In the genomic region with DNA sequence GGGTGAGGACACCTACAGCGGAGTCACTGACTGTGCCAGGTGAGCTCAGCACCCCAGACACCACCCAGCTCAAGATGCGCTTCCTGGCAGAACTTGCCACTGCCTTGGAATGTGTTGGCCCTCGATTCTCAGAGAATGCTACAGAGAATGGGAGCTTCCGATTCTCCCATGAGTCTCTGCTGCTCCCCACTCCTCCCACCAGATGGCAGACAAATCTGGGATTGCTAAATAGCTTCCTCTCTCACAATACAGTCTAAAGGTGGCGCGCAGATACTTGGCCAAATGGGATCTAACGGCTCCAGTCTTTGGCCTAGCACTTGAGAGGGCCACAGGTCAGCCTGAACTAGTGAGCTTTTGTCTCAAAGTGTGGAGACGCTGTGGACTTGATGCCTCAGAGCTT, we compare ENCODE assay signal across 14 mouse cellular contexts. TPM values are rescaled to one million over a fixed set of nuclear protein-coding genes. Genes with fewer than 3 reads are reported as not detected.
DNase-seq lines count a peak whose midpoint lies in the region; TF ChIP-seq lines count a peak whose summit lies in the region.
"Had no signal": no experiment of that assay in that cellular context is flagged by ENCODE, and none has a peak within 500 bp of the region (broad histone marks: within the 10 kb centered on the region; RNA-seq: fewer than 3 reads in every experiment).

No protein-coding gene starts in this region.

- DNase-seq in embryo, embryonic 10 days (ENCODE audit: low spot score): peak; percentile 18
- no peak for DNase-seq in embryo, embryonic 9.5 days (ENCODE audit: extremely low spot score)
- no peak for DNase-seq in left cerebral cortex, adult 2 months (ENCODE audit: extremely low spot score in 1 of 2, low spot score in 2 of 2)
- DNase-seq in left cerebral cortex, postnatal 10 days (ENCODE audit: extremely low spot score in 1 of 2, low spot score in 2 of 2): no peak
- DNase-seq in 3T3-L1 (ENCODE audit: low read depth, low spot score): peak; percentile 34
- peak; percentile 28 for DNase-seq in brain, embryonic 14.5 days (ENCODE audit: low read depth)
- no peak for DNase-seq in ovary, postnatal 14 days (ENCODE audit: low spot score)
- DNase-seq in cerebellum, adult 9-11 months: no peak
- DNase-seq: B cell, adult 2 months; cerebellum, postnatal 10 days; kidney, postnatal 25 days; left cerebral cortex, postnatal 4 days had no signal

- intact Hi-C loops in left cerebral cortex, adult 2 months (cut with DNase I): no loop called here
- intact Hi-C loops in left cerebral cortex, postnatal 10 days (cut with DNase I): no loop called here

- peak; percentile 29 for TF ChIP-seq CTCF in left cerebral cortex, adult 2 months (IDR thresholded peaks at IDR 0.05)
- peak; percentile 20; the same call in 1 of the 2 replicates for TF ChIP-seq CTCF in brain, embryonic 14.5 days (IDR thresholded peaks at IDR 0.05; ENCODE audit: borderline replicate concordance, extremely low read depth, insufficient read depth, insufficient read length)

- no peak for TF ChIP-seq POLR2A in brain, embryonic 14.5 days (IDR thresholded peaks at IDR 0.05; ENCODE audit: borderline replicate concordance, extremely low read depth, insufficient read depth, insufficient read length, poor library complexity, severe bottlenecking)

- H3K4me3 ChIP-seq in left cerebral cortex, adult 2 months: no peak overlapping the region
- H3K4me3 ChIP-seq: heart, embryonic 12.5 days had no signal

- H3K27ac ChIP-seq in left cerebral cortex, adult 2 months: no peak overlapping the region; the same call in none of the 2 replicates
- H3K27ac ChIP-seq: macrophage had no signal

RNA-seq across cellular contexts. Expression of gene Slc25a18, which starts 19.6 kb away (rescaled TPM):
- total RNA-seq in left cerebral cortex, adult 2 months (2021): 10 to 100 TPM; 65.3 to 75.6 TPM
- total RNA-seq in left cerebral cortex, postnatal 10 days (2021): 10 to 100 TPM; 43.8 to 48.3 TPM
- polyA plus RNA-seq in brain, embryonic 14.5 days (2012; rRNA removed): 6.1 and 10.1 TPM in 2 replicates

RNA-seq across cellular contexts. Expression of gene Atp6v1e1, which starts 29.6 kb away (rescaled TPM):
- total RNA-seq in left cerebral cortex, adult 2 months (2021): 100 to 1,000 TPM; 519 to 532 TPM
- total RNA-seq in left cerebral cortex, postnatal 10 days (2021): 100 to 1,000 TPM; 415 to 438 TPM
- polyA plus RNA-seq in brain, embryonic 14.5 days (2012; rRNA removed): 162 and 195 TPM in 2 replicates

RNA-seq across cellular contexts. Expression of gene Bcl2l13, which starts 43.1 kb away (rescaled TPM):
- total RNA-seq in left cerebral cortex, adult 2 months (2021): 10 to 100 TPM; 44.0 to 51.4 TPM
- total RNA-seq in left cerebral cortex, postnatal 10 days (2021): 10 to 100 TPM; 35.1 to 36.4 TPM
- polyA plus RNA-seq in brain, embryonic 14.5 days (2012; rRNA removed): 31.3 and 34.7 TPM in 2 replicates

Comparison
In these comparisons a context has a peak if more than half of its experiments do, and no peak if none do; other contexts are left out.
1. DNase-seq: peak in embryo, embryonic 10 days (single experiment), 3T3-L1 (single experiment) and brain, embryonic 14.5 days (single experiment); none in embryo, embryonic 9.5 days (single experiment), left cerebral cortex, adult 2 months (0 of 2), left cerebral cortex, postnatal 10 days (0 of 2), ovary, postnatal 14 days (single experiment) and cerebellum, adult 9-11 months (single experiment).